Mouse (Mus musculus): ENCODE data around the gene Plekha4. TPM values are rescaled to one million over a fixed set of nuclear protein-coding genes. Genes with fewer than 3 reads are reported as not detected.

The Plekha4 gene
- polyA plus RNA-seq, 1 experiment from 2014 or later = 1.5 TPM

GRCm38 (mm10) chr7:45486158-45486557 is 40.0 kb upstream of the Plekha4 start:
- no peaks in the 10 kb centered on the region for H3K36me3 ChIP-seq (ENCODE audit: control insufficient read depth, insufficient read depth, low read length)
- H3K4me3 ChIP-seq (ENCODE audit: low read depth, low read length) = no peak overlapping the region
- no peak overlapping the region for H3K27ac ChIP-seq (ENCODE audit: low read depth)
- no peak overlapping the region for H3K4me2 ChIP-seq (ENCODE audit: low read length)
- peaks cover 13% of the 10 kb centered on the region for H3K4me1 ChIP-seq (replicated peaks; ENCODE audit: control insufficient read depth, insufficient read depth, low read length)
- H3K9ac ChIP-seq (ENCODE audit: low read length) = no peak overlapping the region
- DNase-seq (ENCODE audit: low spot score) (no peak), ATAC-seq (replicated peaks; ENCODE audit: low FRiP score, low TSS enrichment, low read depth) (no peak)
- H3K9me3 ChIP-seq (ENCODE audit: control insufficient read depth, low read length) = no peaks in the 10 kb centered on the region
- 62% methylated on average over 7 of the region's 7 CpGs for WGBS
- H3K27me3 ChIP-seq (replicated peaks; ENCODE audit: control insufficient read depth, insufficient read depth, low read length) = no peaks in the 10 kb centered on the region

DNA sequence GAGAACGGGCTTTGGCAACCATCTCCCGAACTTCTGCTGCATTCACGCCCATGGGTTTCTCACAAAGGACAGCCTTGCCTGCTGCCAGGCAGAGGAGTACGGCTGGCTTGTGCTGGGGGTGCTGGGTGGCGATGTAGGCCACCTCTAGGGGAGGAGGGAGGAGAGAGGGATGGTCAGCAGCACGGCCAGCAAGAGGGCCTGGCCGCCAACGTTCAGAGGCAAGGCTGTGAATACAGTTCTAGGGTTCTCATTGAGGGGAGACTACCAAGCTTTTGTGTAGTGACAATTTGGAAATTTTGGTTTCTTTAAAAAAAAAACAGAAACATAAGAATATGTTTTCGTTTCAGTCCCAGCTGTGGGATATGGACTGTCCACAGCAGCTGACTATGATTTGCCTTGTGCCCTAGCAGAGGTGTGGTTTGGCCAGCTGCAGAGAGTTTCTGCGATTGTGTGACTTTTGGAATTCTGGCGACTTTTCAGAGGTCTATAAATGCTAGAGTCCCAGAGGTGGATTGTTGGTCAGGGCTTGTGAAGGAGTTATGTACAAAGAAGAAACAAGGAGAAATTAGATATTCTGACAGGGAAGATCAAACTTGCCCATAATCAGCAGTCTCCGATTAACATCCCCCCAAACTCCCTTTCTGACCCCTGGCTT is 39.2 kb upstream of the Plekha4 start, which contains the start of gene Gm45808:
Gm45808 (minus strand) TSS at position 51 of the 655 bp plus-strand sequence.
- Histone ChIP-seq H3K27me3 (replicated peaks; ENCODE audit: control insufficient read depth, insufficient read depth, low read length) (no peaks in the 10 kb centered on the region), H3K9ac (ENCODE audit: low read length) (no peak within 1 kb of the TSS), H3K4me3 (ENCODE audit: low read depth, low read length) (no peak within 1 kb of the TSS), H3K27ac (ENCODE audit: low read depth) (peak within 1 kb of the TSS; percentile 49; the same call in 1 of the 2 replicates), H3K36me3 (ENCODE audit: control insufficient read depth, insufficient read depth, low read length) (no peaks in the 10 kb centered on the region), H3K4me2 (ENCODE audit: low read length) (no peak within 1 kb of the TSS), H3K9me3 (ENCODE audit: control insufficient read depth, low read length) (no peaks in the 10 kb centered on the region), H3K4me1 (replicated peaks; ENCODE audit: control insufficient read depth, insufficient read depth, low read length) (peaks cover 15% of the 10 kb centered on the region)
- WGBS = 83% methylated on average over 12 of the region's 12 CpGs
- DNase-seq (ENCODE audit: low spot score) (no peak), ATAC-seq (replicated peaks; ENCODE audit: low FRiP score, low TSS enrichment, low read depth) (no peak)

DNA sequence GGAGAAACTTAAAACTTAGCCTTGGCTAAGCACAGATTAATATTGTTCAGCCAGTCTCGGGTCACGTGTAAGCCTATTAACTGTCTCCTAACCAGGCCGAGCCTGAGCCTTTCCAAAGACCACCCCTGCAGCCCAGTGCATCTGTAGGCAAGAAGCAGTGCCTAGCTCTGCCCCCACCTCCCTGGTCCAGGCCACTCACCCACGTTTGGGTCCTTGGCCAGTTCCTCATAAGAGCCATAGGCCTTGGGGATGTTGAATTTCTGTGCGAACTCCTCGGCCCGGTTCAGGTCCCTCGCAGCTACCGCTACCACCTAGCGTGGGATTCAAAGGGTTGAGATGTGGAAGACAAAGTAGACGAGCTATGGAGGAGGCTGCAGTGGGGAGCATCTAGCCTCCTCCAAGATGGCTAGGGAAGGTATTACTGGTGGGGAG is 38.3 kb upstream of the Plekha4 start:
- H3K9ac ChIP-seq (ENCODE audit: low read length) = peak overlapping the region; percentile 58; the same call in 1 of the 2 replicates
- H3K4me1 ChIP-seq (replicated peaks; ENCODE audit: control insufficient read depth, insufficient read depth, low read length) = peaks cover 15% of the 10 kb centered on the region
- peaks cover 6% of the 10 kb centered on the region; the same call in 1 of the 2 replicates for H3K36me3 ChIP-seq (ENCODE audit: control insufficient read depth, insufficient read depth, low read length)
- H3K4me2 ChIP-seq (ENCODE audit: low read length) = peak overlapping the region; percentile 57
- no peaks in the 10 kb centered on the region for H3K9me3 ChIP-seq (ENCODE audit: control insufficient read depth, low read length)
- peak; percentile 5; the same call in 1 of the 2 replicates for ATAC-seq (replicated peaks; ENCODE audit: low FRiP score, low TSS enrichment, low read depth)
- WGBS = 29% methylated on average over 11 of the region's 11 CpGs
- H3K4me3 ChIP-seq (ENCODE audit: low read depth, low read length) = peak overlapping the region; percentile 47
- DNase-seq (ENCODE audit: low spot score) = peak; percentile 68
- no peaks in the 10 kb centered on the region for H3K27me3 ChIP-seq (replicated peaks; ENCODE audit: control insufficient read depth, insufficient read depth, low read length)
- H3K27ac ChIP-seq (ENCODE audit: low read depth) = peak overlapping the region; percentile 49

GRCm38 (mm10) chr7:45488293-45489204 is 37.6 kb upstream of the Plekha4 start, which contains the start of gene Dhdh:
Gene Dhdh (minus strand): TSS chr7:45488805.
- Histone ChIP-seq H3K36me3 (ENCODE audit: control insufficient read depth, insufficient read depth, low read length) (peaks cover 13% of the 10 kb centered on the region), H3K9me3 (ENCODE audit: control insufficient read depth, low read length) (no peaks in the 10 kb centered on the region), H3K27ac (ENCODE audit: low read depth) (peak within 1 kb of the TSS; percentile 49), H3K9ac (ENCODE audit: low read length) (peak within 1 kb of the TSS; percentile 58), H3K4me2 (ENCODE audit: low read length) (peak within 1 kb of the TSS; percentile 57), H3K27me3 (replicated peaks; ENCODE audit: control insufficient read depth, insufficient read depth, low read length) (no peaks in the 10 kb centered on the region), H3K4me1 (replicated peaks; ENCODE audit: control insufficient read depth, insufficient read depth, low read length) (peaks cover 15% of the 10 kb centered on the region), H3K4me3 (ENCODE audit: low read depth, low read length) (peak within 1 kb of the TSS; percentile 47)
- WGBS = 10% methylated on average over 38 of the region's 38 CpGs
- DNase-seq (ENCODE audit: low spot score) (peak; percentile 71), ATAC-seq (replicated peaks; ENCODE audit: low FRiP score, low TSS enrichment, low read depth) (peak; percentile 58)

DNA sequence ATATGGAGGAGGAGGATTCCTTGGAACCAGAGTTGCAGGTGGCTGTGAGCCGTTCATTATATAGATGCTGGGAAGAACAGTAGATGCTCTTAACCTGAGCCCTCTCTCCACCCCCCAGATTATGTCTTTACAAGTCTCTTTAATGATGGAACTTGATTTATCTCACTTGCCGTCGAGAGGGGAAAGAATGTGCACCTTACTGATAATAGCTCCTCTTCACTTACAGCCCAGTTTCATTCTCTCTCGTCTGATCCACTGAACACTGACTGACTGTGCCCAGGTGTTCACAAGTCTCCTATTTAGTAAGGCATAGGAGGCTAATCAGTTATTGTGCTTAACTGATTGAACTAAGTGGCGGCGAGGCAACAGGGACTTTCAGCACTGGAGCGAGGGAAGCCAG is 36.6 kb upstream of the Plekha4 start:
- Histone ChIP-seq H3K4me3 (ENCODE audit: low read depth, low read length) (no peak overlapping the region), H3K36me3 (ENCODE audit: control insufficient read depth, insufficient read depth, low read length) (peaks cover 23% of the 10 kb centered on the region), H3K27me3 (replicated peaks; ENCODE audit: control insufficient read depth, insufficient read depth, low read length) (no peaks in the 10 kb centered on the region), H3K9me3 (ENCODE audit: control insufficient read depth, low read length) (no peaks in the 10 kb centered on the region), H3K27ac (ENCODE audit: low read depth) (no peak overlapping the region), H3K9ac (ENCODE audit: low read length) (no peak overlapping the region), H3K4me2 (ENCODE audit: low read length) (no peak overlapping the region), H3K4me1 (replicated peaks; ENCODE audit: control insufficient read depth, insufficient read depth, low read length) (peaks cover 15% of the 10 kb centered on the region)
- WGBS = 76% methylated on average over 7 of the region's 7 CpGs
- DNase-seq (ENCODE audit: low spot score) (no peak), ATAC-seq (replicated peaks; ENCODE audit: low FRiP score, low TSS enrichment, low read depth) (no peak)

- Histone ChIP-seq H3K4me1 (replicated peaks; ENCODE audit: control insufficient read depth, insufficient read depth, low read length) (peaks cover 15% of the 10 kb centered on the region), H3K27ac (ENCODE audit: low read depth) (peak overlapping the region; percentile 27; the same call in 1 of the 2 replicates), H3K4me2 (ENCODE audit: low read length) (0 out of 2 replicates have a peak overlapping the region, but pooled peaks have one; percentile 6), H3K36me3 (ENCODE audit: control insufficient read depth, insufficient read depth, low read length) (peaks cover 35% of the 10 kb centered on the region), H3K9me3 (ENCODE audit: control insufficient read depth, low read length) (no peaks in the 10 kb centered on the region), H3K4me3 (ENCODE audit: low read depth, low read length) (no peak overlapping the region), H3K27me3 (replicated peaks; ENCODE audit: control insufficient read depth, insufficient read depth, low read length) (no peaks in the 10 kb centered on the region), H3K9ac (ENCODE audit: low read length) (no peak overlapping the region)
- DNase-seq (ENCODE audit: low spot score) = no peak
- no peak for ATAC-seq (replicated peaks; ENCODE audit: low FRiP score, low TSS enrichment, low read depth)
- 19% methylated on average over 9 of the region's 9 CpGs for WGBS
These were observed 35.3 kb upstream of the Plekha4 start for GRCm38 (mm10) chr7:45490822-45491221.

GRCm38 (mm10) chr7:45491264-45491663 is 34.9 kb upstream of the Plekha4 start:
- Histone ChIP-seq H3K27me3 (replicated peaks; ENCODE audit: control insufficient read depth, insufficient read depth, low read length) (no peaks in the 10 kb centered on the region), H3K4me1 (replicated peaks; ENCODE audit: control insufficient read depth, insufficient read depth, low read length) (peaks cover 15% of the 10 kb centered on the region), H3K27ac (ENCODE audit: low read depth) (peak overlapping the region; percentile 27; the same call in 1 of the 2 replicates), H3K9me3 (ENCODE audit: control insufficient read depth, low read length) (no peaks in the 10 kb centered on the region), H3K9ac (ENCODE audit: low read length) (no peak overlapping the region), H3K4me2 (ENCODE audit: low read length) (0 out of 2 replicates have a peak overlapping the region, but pooled peaks have one; percentile 6), H3K36me3 (ENCODE audit: control insufficient read depth, insufficient read depth, low read length) (peaks cover 40% of the 10 kb centered on the region), H3K4me3 (ENCODE audit: low read depth, low read length) (no peak overlapping the region)
- ATAC-seq (replicated peaks; ENCODE audit: low FRiP score, low TSS enrichment, low read depth) (no peak), DNase-seq (ENCODE audit: low spot score) (no peak)
- WGBS = 24% methylated on average over 3 of the region's 3 CpGs

DNA sequence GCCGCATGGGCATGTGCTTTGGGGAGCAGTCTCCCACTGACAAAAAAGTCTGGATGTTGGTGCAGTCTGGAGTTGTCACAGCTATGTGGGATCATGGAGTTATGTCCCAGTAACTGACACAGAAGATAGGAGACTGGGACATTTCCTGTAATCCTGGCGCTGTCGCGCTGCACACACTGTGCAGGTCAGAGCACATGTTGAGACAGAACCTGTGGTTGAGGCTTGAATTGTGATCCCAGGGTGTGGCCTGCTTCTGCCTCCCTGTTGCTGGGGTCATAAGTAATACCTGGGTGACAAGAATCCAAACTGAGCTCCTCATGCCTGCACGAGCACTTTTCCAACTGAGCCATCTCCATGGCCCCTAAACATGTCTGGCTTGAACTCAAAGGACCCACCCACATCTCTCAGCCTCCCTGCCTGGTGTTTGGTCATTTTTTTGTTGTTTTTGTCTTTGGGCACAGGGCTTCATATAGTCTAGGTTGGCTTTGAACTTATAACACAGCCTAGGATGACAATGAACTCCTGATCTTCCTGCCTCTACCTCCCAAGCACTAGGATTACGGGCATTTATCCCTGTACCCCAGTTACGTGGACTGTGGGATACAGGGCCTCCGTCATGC is 33.8 kb upstream of the Plekha4 start:
- peaks cover 51% of the 10 kb centered on the region for H3K36me3 ChIP-seq (ENCODE audit: control insufficient read depth, insufficient read depth, low read length)

More for the DNA sequence above, 33.8 kb upstream of the Plekha4 start:
- DNase-seq (ENCODE audit: low spot score) (no peak), ATAC-seq (replicated peaks; ENCODE audit: low FRiP score, low TSS enrichment, low read depth) (no peak)
- peaks cover 15% of the 10 kb centered on the region for H3K4me1 ChIP-seq (replicated peaks; ENCODE audit: control insufficient read depth, insufficient read depth, low read length)
- H3K4me2 ChIP-seq (ENCODE audit: low read length) = no peak overlapping the region
- 93% methylated on average over 8 of the region's 8 CpGs for WGBS
- no peak overlapping the region for H3K27ac ChIP-seq (ENCODE audit: low read depth)
- no peak overlapping the region for H3K9ac ChIP-seq (ENCODE audit: low read length)
- H3K9me3 ChIP-seq (ENCODE audit: control insufficient read depth, low read length) = no peaks in the 10 kb centered on the region
- H3K4me3 ChIP-seq (ENCODE audit: low read depth, low read length) = no peak overlapping the region
- no peaks in the 10 kb centered on the region for H3K27me3 ChIP-seq (replicated peaks; ENCODE audit: control insufficient read depth, insufficient read depth, low read length)
